Mouse (Mus musculus): ENCODE measurements around the gene Aagab.

Aagab gene

DNA sequence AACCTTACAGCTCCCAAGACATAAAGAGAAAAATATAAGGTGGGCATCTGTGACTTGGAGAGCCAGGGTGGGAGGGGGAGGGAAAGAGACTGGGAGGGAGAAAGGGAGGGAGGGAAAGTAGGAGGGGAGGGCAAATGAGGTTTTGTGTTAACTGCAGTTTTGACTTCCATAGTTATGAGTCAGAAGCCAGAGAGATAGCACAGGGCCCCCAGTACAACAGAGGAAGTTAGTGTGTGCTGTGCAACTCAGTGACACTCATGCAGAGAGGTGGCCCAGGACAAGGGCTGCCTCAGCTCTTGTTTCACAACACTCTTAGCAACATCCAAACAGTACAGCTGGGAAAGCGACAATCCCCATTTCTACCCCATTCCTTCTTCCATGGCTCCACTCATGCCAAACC, 75.6 kb downstream of the Aagab start:
- no peak for DNase-seq

DNA sequence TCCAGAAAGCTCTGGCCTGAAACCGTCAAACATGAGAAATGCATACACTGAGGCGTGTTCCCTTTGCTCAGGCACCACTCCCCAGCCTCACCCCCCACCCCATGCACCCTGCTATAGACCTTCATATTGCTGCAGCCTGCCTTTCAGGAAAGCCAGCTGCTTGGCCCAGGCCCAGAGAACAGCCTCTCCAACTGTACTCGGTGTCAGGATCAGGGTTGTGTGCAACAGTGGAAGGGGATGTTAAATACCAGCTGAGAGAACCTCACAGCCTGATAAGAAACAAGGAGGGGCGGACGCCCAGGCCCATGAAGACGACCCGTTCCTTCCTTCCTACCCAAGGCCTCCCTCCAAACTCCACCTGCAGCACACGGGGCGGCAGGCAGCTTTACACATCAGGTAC, 79.8 kb downstream of the Aagab start:
- DNase-seq: no peak

DNA sequence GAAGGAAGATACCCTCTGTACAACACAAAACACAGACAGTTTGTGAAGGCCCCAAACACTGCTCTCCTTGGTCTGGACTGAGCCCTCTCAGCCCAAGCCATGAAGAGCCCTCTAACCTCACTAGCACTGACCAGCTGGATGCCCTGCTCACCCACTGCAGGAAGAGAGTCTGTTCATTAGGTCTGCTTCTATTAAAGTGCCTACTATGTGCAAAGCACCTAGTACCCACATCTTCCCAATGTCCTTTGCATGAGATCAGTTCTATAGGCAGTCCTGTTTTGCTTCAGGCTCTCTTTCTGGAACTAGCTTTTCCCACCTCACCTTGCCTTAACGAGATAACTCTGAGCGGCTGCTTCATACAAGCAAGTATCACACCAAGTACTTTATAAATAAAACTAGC, 80.5 kb downstream of the Aagab start:
- DNase-seq: no peak

DNA sequence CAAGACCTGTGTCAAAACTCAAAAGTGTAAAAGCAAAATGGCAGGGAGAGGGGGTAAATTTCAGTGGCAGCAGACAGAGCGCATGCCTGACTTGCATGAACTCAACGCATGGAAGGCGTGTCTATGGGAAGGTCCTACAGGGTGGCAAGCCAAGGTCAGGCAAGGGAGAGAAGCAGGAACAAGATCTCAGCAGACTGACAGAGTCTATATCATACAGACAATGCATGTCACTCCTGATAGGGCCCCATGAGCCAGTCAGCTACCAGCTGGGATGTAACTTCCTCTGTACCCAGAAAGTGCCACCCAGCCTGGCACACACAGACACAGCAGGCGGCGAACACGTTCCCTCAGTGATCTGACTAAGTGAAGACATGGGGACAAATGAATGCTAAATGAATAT, 81.8 kb downstream of the Aagab start:
- DNase-seq: no peak

DNA sequence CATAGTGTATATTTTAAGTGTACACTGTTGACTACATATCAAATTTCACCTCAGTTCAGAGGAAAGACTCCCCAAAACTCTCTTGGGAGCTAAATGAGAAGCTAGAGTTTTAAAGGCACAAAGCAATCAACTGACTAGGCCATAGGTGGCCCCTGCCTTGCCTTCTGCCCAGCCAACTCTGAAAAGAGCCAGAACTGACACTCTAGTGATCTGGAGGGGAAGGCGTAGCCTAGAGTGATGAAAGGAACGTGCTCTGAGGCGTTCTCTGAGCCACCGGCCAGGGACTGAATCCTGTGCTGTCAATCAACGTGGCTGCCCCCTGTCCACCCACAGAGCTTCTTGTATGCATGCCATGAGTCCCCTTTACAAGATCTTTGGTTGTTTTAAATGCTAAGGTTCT, 82.9 kb downstream of the Aagab start:
- DNase-seq: no peak

DNA sequence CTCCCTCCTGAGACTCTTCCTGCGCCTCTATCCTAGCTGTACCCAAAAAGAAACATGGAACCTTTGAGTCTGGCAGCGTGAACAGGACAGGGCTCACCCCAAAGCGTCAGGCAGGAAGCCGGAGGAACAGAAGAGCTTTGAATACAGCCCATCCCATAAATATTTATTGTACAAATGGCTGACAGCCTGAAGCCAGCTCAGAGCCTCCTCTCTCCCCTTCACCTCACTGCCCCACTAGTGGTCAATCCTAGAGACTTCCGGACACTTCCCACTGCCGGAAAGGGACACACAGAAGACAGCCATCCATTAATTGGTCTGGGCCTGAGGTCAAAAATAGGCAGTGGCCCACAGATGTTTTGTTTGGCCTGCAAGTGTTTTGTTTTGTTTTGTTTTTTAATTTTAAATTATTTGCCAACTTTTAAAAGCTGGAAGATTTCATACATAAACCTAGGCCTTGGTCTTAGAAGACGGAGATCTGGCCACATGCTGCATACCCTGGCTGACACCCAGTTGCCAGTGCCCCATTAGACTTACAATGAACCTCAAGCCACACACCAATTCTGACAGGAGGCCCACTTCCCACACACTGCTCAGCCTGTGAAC, 85.1 kb downstream of the Aagab start:
- DNase-seq: no peak

DNA sequence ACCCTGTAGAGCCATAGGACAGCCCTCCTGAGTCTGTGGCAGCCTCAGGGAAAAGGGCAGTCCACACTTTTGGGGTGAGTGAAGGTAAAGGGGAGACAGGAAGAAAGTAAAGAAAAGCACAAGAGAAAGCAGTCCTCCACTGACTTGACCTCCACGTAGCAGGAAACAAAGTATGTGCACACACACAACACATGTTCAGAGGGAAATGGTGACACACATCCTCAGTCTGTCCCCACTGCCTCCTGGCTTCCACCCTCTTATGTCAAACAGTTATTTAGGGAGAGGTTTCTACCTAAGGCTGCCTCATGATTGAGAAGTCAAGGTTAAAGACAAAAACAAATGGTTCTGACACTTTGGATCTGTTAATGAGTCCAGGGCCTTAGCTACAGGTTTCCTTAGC, 88.1 kb downstream of the Aagab start:
- no peak for DNase-seq

DNA sequence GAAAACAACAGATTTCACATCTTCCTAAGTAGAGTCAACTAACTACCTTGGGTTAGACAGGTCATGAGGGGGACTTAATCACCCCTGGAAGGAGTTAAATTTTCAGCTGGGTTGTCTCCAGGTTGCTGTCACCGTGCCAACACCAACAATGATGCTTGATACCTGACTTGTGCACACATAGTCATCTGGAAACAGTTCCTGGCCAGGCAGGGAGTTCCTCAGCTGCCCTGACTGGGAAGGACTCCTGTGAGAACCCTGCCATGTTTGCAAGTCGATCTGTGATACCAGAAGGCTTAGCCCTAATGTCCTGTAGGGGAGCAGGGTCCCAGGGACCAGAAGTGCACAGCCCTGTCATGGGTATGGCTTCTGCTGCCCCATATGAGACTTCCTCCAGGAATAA, 89.5 kb downstream of the Aagab start:
- DNase-seq: no peak
